Mouse (Mus musculus) CD4-positive, CD25-positive, alpha-beta regulatory T cell (primary cell): ENCODE measurements around the gene Vsnl1. TPM values are rescaled to one million over a fixed set of nuclear protein-coding genes. Genes with fewer than 3 reads are reported as not detected.

Experiments used
- polyA plus RNA-seq: library from polyadenylated mRNA; unstranded; fragments of 100-300 nt; shearing (Covaris generic); gene quantifications from one replicate; pipeline ENCODE4 v1.2.1, GENCODE M21; 2017

Vsnl1 gene
- not detected for polyA plus RNA-seq

DNA sequence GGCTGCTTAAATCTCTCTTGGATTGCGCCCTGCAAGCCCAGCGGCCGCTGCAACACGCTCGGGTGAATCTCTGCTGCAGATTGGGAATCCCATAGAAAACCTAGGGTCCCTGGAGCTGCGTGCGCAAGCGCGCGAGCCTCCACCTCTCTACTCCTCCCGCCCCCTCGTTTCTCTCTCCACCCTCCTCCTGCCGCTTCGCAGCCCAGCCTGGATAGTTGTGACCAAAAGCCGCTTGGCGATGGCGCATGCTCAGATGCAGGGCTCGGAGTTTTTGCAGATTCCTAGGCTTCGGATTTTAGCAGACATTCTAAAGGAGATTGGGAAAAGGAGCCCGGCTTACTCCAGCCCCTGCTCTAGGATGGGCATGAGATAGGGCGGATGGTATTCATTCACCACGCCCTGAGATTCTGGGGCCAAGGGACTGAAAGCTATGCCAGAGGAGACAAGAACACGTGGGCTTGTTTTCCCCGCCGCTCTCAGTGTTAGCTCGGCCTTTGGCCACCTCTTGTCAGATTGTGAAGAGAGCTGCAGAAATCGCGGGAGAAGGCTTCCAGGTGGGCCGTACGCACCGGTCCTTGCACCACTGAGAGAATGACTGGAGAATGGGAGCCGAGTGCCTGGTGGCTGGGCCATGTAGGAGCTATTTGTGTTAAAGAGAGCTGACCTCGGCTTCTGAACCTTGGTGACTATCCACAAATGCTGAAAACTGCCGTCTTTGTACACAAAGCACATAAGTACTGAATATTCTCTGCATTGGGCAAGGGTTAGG, at the start of gene Vsnl1:
Gene Vsnl1, minus strand, starts transcription at position 117 of the 769 bp plus-strand sequence.

DNA sequence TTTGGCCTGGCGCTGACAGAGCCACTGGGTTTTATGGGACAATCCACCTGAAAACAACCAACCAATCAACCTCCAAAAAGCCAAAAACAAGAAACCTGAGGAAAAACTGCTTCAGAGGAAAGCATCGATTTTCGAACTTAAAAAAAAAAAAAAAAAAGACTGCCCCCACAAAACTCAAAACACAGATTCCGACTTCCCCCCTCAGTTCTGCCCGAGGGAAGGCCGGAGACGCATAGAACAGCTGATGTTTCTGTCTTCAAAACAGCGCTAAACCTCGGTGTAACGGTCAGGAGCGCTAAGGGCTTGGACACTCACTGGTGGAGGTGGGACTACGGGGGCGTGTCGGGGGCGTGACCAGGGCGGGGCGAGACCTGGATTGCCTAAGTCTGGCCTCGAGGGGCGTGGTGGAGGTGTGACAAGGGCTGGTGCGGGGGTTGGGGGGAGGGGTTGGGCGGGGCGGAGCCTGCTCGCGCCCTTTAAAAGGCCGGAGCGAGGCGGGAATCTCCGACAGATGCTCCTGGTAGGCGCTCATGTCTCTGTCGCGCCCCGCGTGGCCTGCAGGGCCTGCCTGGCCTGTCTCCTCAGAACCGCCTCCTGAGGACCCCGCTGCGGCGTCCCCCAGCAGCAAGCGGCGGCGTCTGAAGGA, 19.3 kb upstream of the Vsnl1 start, which contains the start of gene Rad51ap2:
Gene Rad51ap2, plus strand, starts transcription at position 531 of the 646 bp plus-strand sequence.

Other genes with a start within 250 kb of the Vsnl1 start
- gene Msgn1, start 227.6 kb downstream of the Vsnl1 start, polyA plus RNA-seq: 1.3 TPM
- gene Gen1, start 170.8 kb downstream of the Vsnl1 start, polyA plus RNA-seq: 2.3 TPM
- 255 TPM for gene Smc6, start 170.7 kb downstream of the Vsnl1 start, polyA plus RNA-seq
- not detected for gene Rad51ap2, start 19.5 kb upstream of the Vsnl1 start, polyA plus RNA-seq